8 mouse cellular contexts compared by ENCODE assay signal in the genomic region with DNA sequence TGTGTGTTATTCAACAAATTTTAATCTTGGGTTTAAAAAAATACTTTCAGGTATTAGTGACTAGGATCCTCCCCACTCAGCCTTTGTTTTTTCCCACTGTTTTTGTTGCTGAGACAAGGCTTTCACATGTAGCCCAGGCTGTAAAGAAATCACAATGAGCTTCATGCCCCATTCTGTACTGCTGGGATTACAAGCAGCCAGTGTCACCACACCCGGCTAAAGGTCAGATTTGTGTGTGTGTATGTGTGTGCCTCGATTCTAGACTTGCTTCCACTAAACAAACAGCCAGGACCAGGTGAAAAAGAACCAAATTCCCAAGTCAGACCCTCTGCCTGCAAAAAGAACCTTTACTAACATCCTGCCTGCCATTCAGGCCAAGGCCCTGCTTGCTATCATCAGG. TPM values are rescaled to one million over a fixed set of nuclear protein-coding genes. Genes with fewer than 3 reads are reported as not detected.
A peak's percentile ranks its signal among the peaks of the same experiment; 100 is the strongest.
DNase-seq lines count a peak whose midpoint lies in the region; ATAC-seq and TF ChIP-seq lines count a peak whose summit lies in the region.
"Had no signal": no experiment of that assay in that cellular context is flagged by ENCODE, and none has a peak within 500 bp of the region (broad histone marks: within the 10 kb centered on the region; RNA-seq: fewer than 3 reads in every experiment).

No protein-coding gene starts in this region.

- TF ChIP-seq EP300 in liver, embryonic 14.5 days (IDR thresholded peaks at IDR 0.05; ENCODE audit: low read depth) = no peak

- peaks cover 11% of the 10 kb centered on the region for H3K4me1 ChIP-seq in neural tube, embryonic 11.5 days (ENCODE audit: control insufficient read depth, insufficient read depth, low read length)
- peaks cover 38% of the 10 kb centered on the region for H3K4me1 ChIP-seq in forebrain, embryonic 15.5 days
- peaks cover 11 to 34% of the 10 kb centered on the region in 2 experiments for H3K4me1 ChIP-seq in liver, embryonic 14.5 days (replicated peaks; ENCODE audit: control insufficient read depth in 2 of 2, insufficient read depth in 2 of 2, low read length in 1 of 2)
- H3K4me1 ChIP-seq in kidney, adult 2 months (ENCODE audit: control insufficient read depth, insufficient read depth, low read length) = peaks cover 13% of the 10 kb centered on the region

- no peaks in the 10 kb centered on the region for H3K36me3 ChIP-seq in neural tube, embryonic 11.5 days (ENCODE audit: control insufficient read depth, insufficient read depth, low read length)
- H3K36me3 ChIP-seq in forebrain, embryonic 15.5 days = no peaks in the 10 kb centered on the region
- peaks cover 10% of the 10 kb centered on the region for H3K36me3 ChIP-seq in liver, embryonic 14.5 days (replicated peaks; ENCODE audit: control insufficient read depth, insufficient read depth, low read depth)
- H3K36me3 ChIP-seq in kidney, adult 2 months (ENCODE audit: control insufficient read depth, insufficient read depth, low read length) = no peaks in the 10 kb centered on the region

- no peak for DNase-seq in neural tube, embryonic 11.5 days (ENCODE audit: low spot score)
- no peak for DNase-seq in neural tube, embryonic 10.5 days (ENCODE audit: extremely low spot score, low spot score)
- DNase-seq in liver, embryonic 14.5 days (ENCODE audit: low read depth in 3 of 3, low spot score in 3 of 3) = no peak
- no peak for DNase-seq in spleen, postnatal 36 days (ENCODE audit: low spot score in 2 of 2)
- DNase-seq in kidney, adult 11 months = no peak
- no peak for DNase-seq in kidney, adult 2 months
- DNase-seq: adrenal gland, postnatal 10 days had no signal

- no peaks in the 10 kb centered on the region for H3K27me3 ChIP-seq in neural tube, embryonic 11.5 days (ENCODE audit: control insufficient read depth, insufficient read depth, low read length)
- no peaks in the 10 kb centered on the region for H3K27me3 ChIP-seq in forebrain, embryonic 15.5 days
- H3K27me3 ChIP-seq in liver, embryonic 14.5 days (ENCODE audit: control insufficient read depth, insufficient read depth, low read length) = no peaks in the 10 kb centered on the region
- H3K27me3 ChIP-seq in kidney, adult 2 months (replicated peaks; ENCODE audit: control insufficient read depth, insufficient read depth, low read length) = no peaks in the 10 kb centered on the region

- no peaks in the 10 kb centered on the region for H3K9me3 ChIP-seq in neural tube, embryonic 11.5 days (ENCODE audit: control insufficient read depth, low read length)
- H3K9me3 ChIP-seq in forebrain, embryonic 15.5 days = no peaks in the 10 kb centered on the region
- no peaks in the 10 kb centered on the region for H3K9me3 ChIP-seq in liver, embryonic 14.5 days (ENCODE audit: control insufficient read depth, low read length)

- no peak for TF ChIP-seq CTCF in liver, embryonic 14.5 days (IDR thresholded peaks at IDR 0.05; ENCODE audit: low read depth)
- no peak for TF ChIP-seq CTCF in kidney, adult 2 months (conservative IDR thresholded peaks at IDR 0.05; ENCODE audit: insufficient read depth, insufficient read length, low read depth, low read length)

- H3K9ac ChIP-seq in neural tube, embryonic 11.5 days (ENCODE audit: low read length) = peak overlapping the region; percentile 97
- peak overlapping the region; percentile 97; the same call in 1 of the 2 replicates for H3K9ac ChIP-seq in forebrain, embryonic 15.5 days (replicated peaks)
- peak overlapping the region; percentile 97 for H3K9ac ChIP-seq in liver, embryonic 14.5 days (replicated peaks)

- peak overlapping the region; percentile 98 for H3K4me3 ChIP-seq in neural tube, embryonic 11.5 days (ENCODE audit: low read depth, low read length)
- peak overlapping the region; percentile 97 for H3K4me3 ChIP-seq in forebrain, embryonic 15.5 days
- peak overlapping the region; percentile 93 to 96 for H3K4me3 ChIP-seq in liver, embryonic 14.5 days (ENCODE audit: insufficient read depth in 1 of 2, low read depth in 2 of 2, low read length in 2 of 2)
- H3K4me3 ChIP-seq in kidney, adult 2 months (ENCODE audit: insufficient read depth, low read depth, low read length) = no peak overlapping the region

- ATAC-seq in neural tube, embryonic 11.5 days (ENCODE audit: insufficient read depth, low FRiP score, low TSS enrichment) = no peak
- ATAC-seq in forebrain, embryonic 15.5 days (replicated peaks) = no peak
- no peak for ATAC-seq in liver, embryonic 14.5 days (ENCODE audit: insufficient read depth)

- H3K27ac ChIP-seq in neural tube, embryonic 11.5 days (ENCODE audit: low read depth, low read length) = no peak overlapping the region
- no peak overlapping the region for H3K27ac ChIP-seq in forebrain, embryonic 15.5 days (replicated peaks)
- H3K27ac ChIP-seq in liver, embryonic 14.5 days = no peak overlapping the region; the same call in 1 of the 2 replicates
- no peak overlapping the region for H3K27ac ChIP-seq in kidney, adult 2 months (ENCODE audit: insufficient read depth, low read depth, low read length)

- H3K4me2 ChIP-seq in neural tube, embryonic 11.5 days (ENCODE audit: low read depth) = peak overlapping the region; percentile 92
- H3K4me2 ChIP-seq in forebrain, embryonic 15.5 days (replicated peaks) = peak overlapping the region; percentile 88
- H3K4me2 ChIP-seq in liver, embryonic 14.5 days (ENCODE audit: low read depth) = peak overlapping the region; percentile 84

- no peak for TF ChIP-seq POLR2A in kidney, adult 2 months (IDR thresholded peaks at IDR 0.05; ENCODE audit: low read depth, low read length)

- 73% methylated on average over 2 of the region's 2 CpGs for WGBS in neural tube, embryonic 11.5 days
- WGBS in forebrain, embryonic 15.5 days = 71% methylated on average over 2 of the region's 2 CpGs
- 36% methylated on average over 2 of the region's 2 CpGs for WGBS in liver, embryonic 14.5 days (ENCODE audit: insufficient replicate concordance)
- WGBS in kidney, adult 2 months = 30% methylated on average over 2 of the region's 2 CpGs

RNA-seq across cellular contexts. Expression of gene Cnot1, which starts 1.8 kb away (rescaled TPM):
- polyA plus RNA-seq in neural tube, embryonic 11.5 days (2014; fragmentation: Nextera tagmentation; extraction: Ambion mirVana) = 119 and 128 TPM in 2 replicates
- 51.7 and 52.7 TPM in 2 replicates for polyA plus RNA-seq in forebrain, embryonic 15.5 days (2015; fragmentation: Nextera tagmentation; extraction: Ambion mirVana)
- 39.1 and 41.8 TPM in 2 replicates for polyA plus RNA-seq in liver, embryonic 14.5 days (2012; rRNA removed)
- polyA plus RNA-seq in liver, embryonic 14.5 days (2014; fragmentation: Nextera tagmentation; extraction: Ambion mirVana) = 33.1 and 38.6 TPM in 2 replicates
- polyA plus RNA-seq in kidney, adult 2 months (2012; rRNA removed) = 57.4 and 71.4 TPM in 2 replicates

RNA-seq across cellular contexts. Expression of gene Sap18b, which starts 19.7 kb away (rescaled TPM):
- 348 and 353 TPM in 2 replicates for polyA plus RNA-seq in neural tube, embryonic 11.5 days (2014; fragmentation: Nextera tagmentation; extraction: Ambion mirVana)
- polyA plus RNA-seq in forebrain, embryonic 15.5 days (2015; fragmentation: Nextera tagmentation; extraction: Ambion mirVana) = 258 and 266 TPM in 2 replicates
- 43.5 and 75.6 TPM in 2 replicates for polyA plus RNA-seq in liver, embryonic 14.5 days (2012; rRNA removed)
- polyA plus RNA-seq in liver, embryonic 14.5 days (2014; fragmentation: Nextera tagmentation; extraction: Ambion mirVana) = 245 and 247 TPM in 2 replicates
- 43.8 and 76.7 TPM in 2 replicates for polyA plus RNA-seq in kidney, adult 2 months (2012; rRNA removed)

RNA-seq across cellular contexts. Expression of gene Slc38a7, which starts 47.9 kb away (rescaled TPM):
- 16.0 and 17.4 TPM in 2 replicates for polyA plus RNA-seq in neural tube, embryonic 11.5 days (2014; fragmentation: Nextera tagmentation; extraction: Ambion mirVana)
- 28.5 and 28.9 TPM in 2 replicates for polyA plus RNA-seq in forebrain, embryonic 15.5 days (2015; fragmentation: Nextera tagmentation; extraction: Ambion mirVana)
- polyA plus RNA-seq in liver, embryonic 14.5 days (2012; rRNA removed) = 5.5 and 5.6 TPM in 2 replicates
- polyA plus RNA-seq in liver, embryonic 14.5 days (2014; fragmentation: Nextera tagmentation; extraction: Ambion mirVana) = 6.7 and 7.5 TPM in 2 replicates
- polyA plus RNA-seq in kidney, adult 2 months (2012; rRNA removed) = 22.3 and 24.7 TPM in 2 replicates
